Mouse (Mus musculus) mesoderm, embryonic 11.5 days (tissue): Measurements from ENCODE around the gene Stx12.

Source experiments
- DNase-seq: peaks from one replicate; pipeline ENCODE4 v3.0.0-alpha.2; 2012; ENCODE audit warnings: low read depth, low spot score

Stx12 gene

GRCm38 (mm10) chr4:132864856-132865255 is 19.5 kb downstream of the Stx12 start:
- DNase-seq: no peak

DNA sequence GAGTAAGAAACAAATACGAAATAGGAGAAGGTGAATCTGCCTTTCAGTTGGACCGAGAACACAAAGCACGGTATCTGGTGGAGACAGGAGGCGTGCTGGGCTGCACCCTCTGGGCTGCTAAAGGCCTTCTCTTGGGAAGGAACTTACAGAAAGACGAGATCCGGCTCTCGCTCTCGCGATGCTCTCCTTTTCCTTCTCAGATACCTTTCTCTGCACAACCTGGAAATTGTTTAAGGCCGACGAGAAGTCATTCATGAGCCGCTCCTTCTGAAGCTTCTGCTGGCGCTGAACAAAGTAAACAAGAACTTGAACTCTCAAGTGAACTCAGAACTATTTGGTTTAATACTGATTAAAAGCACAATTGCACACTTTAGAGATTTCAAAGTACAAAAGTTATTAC is 21.3 kb downstream of the Stx12 start:
- DNase-seq: no peak

DNA sequence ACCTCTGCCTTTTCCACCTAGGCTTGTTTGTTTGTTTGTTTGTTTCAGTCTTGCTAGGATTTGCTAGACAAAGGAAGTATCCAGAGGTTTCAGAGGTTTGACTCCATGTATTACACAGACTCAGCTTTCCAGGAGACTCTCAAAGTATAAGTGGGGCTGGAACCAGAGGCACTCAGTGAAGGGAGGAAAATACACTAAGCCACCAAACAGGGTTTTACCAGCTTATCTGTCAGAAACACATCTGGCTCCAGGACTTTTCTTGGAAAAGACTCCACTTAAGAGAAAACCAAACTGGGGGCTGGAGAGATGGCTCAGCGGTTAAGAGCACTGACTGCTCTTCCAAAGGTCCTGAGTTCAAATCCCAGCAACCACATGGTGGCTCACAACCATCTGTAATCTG is 23.4 kb downstream of the Stx12 start:
- DNase-seq: no peak

DNA sequence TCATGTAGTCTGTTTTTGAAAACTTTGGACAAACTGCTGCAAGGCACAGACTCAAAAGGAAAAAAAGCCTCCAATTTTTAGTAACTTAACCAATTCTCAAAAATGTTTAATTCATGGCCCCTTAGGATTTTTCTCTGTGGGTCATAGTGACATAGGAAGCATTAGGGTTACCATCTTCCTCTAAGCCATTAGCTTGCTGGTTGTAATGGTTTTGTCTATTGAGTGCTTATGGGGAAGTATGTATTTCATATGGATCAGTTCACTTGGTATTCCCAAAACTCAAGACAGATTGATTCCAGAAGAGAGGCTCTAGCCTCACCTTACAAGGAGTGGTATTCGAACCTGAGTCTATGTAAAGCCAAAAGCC is 40.6 kb downstream of the Stx12 start:
- DNase-seq: no peak

GRCm38 (mm10) chr4:132842970-132843704 is 41.2 kb downstream of the Stx12 start, which contains the start of gene Ppp1r8:
TSS of gene Ppp1r8 (minus strand) at chr4:132843169.
- DNase-seq: peak; percentile 100

GRCm38 (mm10) chr4:132842281-132842906 is 41.9 kb downstream of the Stx12 start:
- DNase-seq: peak; percentile 23

DNA sequence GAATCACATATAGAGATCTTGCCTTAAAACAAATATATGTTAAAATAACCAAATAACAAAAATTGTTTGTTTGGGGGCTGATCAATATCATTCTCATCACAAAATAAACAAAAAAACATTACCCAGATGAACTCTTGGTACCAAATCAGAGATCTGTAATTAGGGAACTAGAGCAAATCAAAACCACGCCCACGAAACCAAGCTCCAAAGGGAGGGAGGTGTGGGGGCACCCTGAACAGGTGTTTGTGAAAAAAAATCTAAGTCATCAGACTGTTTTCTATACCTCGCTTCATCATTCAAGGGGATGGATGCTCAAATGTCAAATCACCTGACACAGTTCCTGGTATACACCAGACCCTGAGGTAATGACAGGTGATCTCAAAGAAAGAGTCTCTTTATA is 42.8 kb downstream of the Stx12 start:
- DNase-seq: no peak

- peak; percentile 65 for DNase-seq
Measured at GRCm38 (mm10) chr4:132823614-132824366, 60.5 kb downstream of the Stx12 start.

DNA sequence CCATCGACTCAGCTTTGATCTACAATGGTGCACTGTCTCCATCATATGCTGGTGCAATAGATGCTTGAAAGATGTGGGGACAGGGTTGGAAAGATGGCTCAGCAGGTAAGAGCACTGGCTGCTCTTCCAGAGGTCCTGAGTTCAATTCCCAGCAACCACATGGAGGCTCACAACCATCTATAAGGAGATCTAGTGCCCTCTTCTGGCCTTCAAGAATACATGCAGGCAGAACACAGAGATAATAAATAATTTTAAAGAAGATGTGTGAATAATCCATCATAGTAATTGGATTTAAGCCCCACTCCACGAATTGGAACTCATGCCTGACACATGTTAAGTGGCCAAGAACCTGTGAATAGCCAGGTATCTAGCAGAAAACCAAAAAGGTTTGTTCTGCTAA is 65.9 kb downstream of the Stx12 start:
- DNase-seq: no peak

- no peak for DNase-seq
Measured at GRCm38 (mm10) chr4:132816855-132817254, 67.5 kb downstream of the Stx12 start.

- DNase-seq: no peak
Measured at GRCm38 (mm10) chr4:132816404-132816803, 67.9 kb downstream of the Stx12 start.

- no peak for DNase-seq
Measured at GRCm38 (mm10) chr4:132809621-132810020, 74.7 kb downstream of the Stx12 start.

GRCm38 (mm10) chr4:132807771-132808641 is 76.3 kb downstream of the Stx12 start:
- no peak for DNase-seq

DNA sequence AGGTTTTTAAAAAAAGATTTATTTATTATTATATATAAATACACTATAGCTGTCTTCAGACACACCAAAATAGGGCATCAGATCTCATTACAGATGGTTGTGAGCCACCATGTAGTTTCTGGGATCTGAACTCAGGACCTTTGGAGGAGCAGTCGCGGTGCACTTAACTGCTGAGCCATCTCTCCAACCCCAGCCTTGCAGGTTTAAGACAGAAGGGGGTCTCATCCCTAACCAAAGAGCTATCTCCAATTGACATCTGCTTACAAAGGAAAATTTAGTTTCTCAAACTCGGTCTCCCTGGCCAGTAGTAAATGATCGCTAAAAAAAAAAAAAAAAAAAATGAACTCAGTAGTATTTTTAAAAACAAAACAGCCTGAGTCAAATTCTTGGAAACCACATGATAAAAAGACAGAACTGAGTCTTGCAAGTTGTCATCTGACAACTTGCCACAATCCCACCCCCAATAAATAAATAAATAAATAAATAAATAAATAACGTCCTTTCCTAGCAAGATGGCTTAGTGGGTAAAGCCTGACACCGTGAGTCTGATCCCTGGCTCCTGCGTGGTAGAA is 77.6 kb downstream of the Stx12 start:
- DNase-seq: no peak

GRCm38 (mm10) chr4:132805599-132806197 is 78.6 kb downstream of the Stx12 start:
- no peak for DNase-seq

DNA sequence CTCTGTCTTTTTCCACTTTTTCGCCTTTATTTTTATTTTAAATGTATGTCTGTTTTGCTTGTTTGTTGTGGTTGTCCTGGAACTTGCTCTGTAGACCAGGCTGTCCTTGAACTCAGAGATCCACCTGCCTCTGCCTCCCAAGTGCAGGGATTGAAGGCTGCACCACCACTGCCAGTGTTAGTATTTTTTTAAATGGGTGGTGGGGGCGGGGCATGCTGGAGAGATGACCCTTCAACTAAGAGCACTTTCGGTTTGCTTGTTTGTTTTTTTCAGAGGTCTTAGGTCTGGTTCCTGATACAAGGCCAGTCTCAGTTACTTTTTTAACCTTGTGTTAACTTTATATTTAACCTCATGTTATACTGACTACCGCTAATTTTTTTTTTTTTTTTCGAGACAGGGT is 79.2 kb downstream of the Stx12 start:
- DNase-seq: no peak

DNA sequence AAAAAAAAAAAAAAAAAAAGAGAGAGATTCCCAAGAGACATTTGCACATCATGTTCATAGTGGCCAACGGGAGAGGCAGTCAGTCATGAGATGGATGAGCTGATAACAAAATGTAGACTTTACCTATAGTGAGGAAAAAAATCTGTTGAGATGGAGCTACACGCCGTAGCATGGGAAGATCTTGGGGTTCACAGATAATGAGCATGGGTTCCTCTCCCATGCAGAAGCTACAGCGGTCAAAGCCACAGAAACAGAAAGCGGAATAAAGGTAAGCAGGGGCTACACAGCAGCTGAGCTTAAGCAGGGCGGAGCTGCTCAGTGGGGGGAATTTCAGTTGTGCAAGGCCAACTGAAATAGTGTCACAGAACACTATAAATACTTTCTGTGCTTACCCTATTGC is 80.0 kb downstream of the Stx12 start:
- DNase-seq: no peak

- DNase-seq: no peak
Measured at GRCm38 (mm10) chr4:132803876-132804275, 80.4 kb downstream of the Stx12 start.
